12 mouse cellular contexts compared by ENCODE assay signal in genomic region chr4:149941067-149941755, GRCm38 (mm10). TPM values are rescaled to one million over a fixed set of nuclear protein-coding genes. Genes with fewer than 3 reads are reported as not detected.
DNase-seq lines count a peak whose midpoint lies in the region; ATAC-seq lines count a peak whose summit lies in the region.
"Had no signal": no experiment of that assay in that cellular context is flagged by ENCODE, and none has a peak within 500 bp of the region (broad histone marks: within the 10 kb centered on the region; RNA-seq: fewer than 3 reads in every experiment).

No protein-coding gene starts in this region.

- no peak for ATAC-seq in forebrain, embryonic 13.5 days
- 0 out of 2 replicates have a peak, but pooled peaks have one; percentile 12 for ATAC-seq in kidney, embryonic 15.5 days (replicated peaks; ENCODE audit: low FRiP score)
- no peak for ATAC-seq in kidney, embryonic 16.5 days (ENCODE audit: low FRiP score, low TSS enrichment)
- ATAC-seq in hematopoietic stem cell, adult 5-6 weeks (replicated peaks in 1 of 2; ENCODE audit: insufficient read depth in 1 of 2, low FRiP score in 2 of 2, low TSS enrichment in 1 of 2, low read depth in 1 of 2, poor library complexity in 2 of 2, severe bottlenecking in 2 of 2) = peak; percentile 61 to 71
- ATAC-seq in inflammation-experienced regulatory T-cells, adult 6 months = no peak

- H3K36me3 ChIP-seq in forebrain, embryonic 10.5 days (replicated peaks) = no peaks in the 10 kb centered on the region
- no peaks in the 10 kb centered on the region for H3K36me3 ChIP-seq in forebrain, embryonic 13.5 days (ENCODE audit: poor library complexity, severe bottlenecking)
- H3K36me3 ChIP-seq in kidney, embryonic 15.5 days = no peaks in the 10 kb centered on the region
- H3K36me3 ChIP-seq in kidney, embryonic 16.5 days (ENCODE audit: insufficient read depth, low read length) = no peaks in the 10 kb centered on the region
- H3K36me3 ChIP-seq: G1E had no signal

- H3K27me3 ChIP-seq in forebrain, embryonic 10.5 days (ENCODE audit: poor library complexity, severe bottlenecking) = peaks cover 18% of the 10 kb centered on the region
- 0 out of 2 replicates have a peak, but pooled peaks cover 5% of the 10 kb centered on the region for H3K27me3 ChIP-seq in forebrain, embryonic 13.5 days
- H3K27me3 ChIP-seq in kidney, embryonic 15.5 days = 0 out of 2 replicates have a peak, but pooled peaks cover 4% of the 10 kb centered on the region
- no peaks in the 10 kb centered on the region for H3K27me3 ChIP-seq in kidney, embryonic 16.5 days (ENCODE audit: insufficient read depth, low read length)

- peaks cover 75% of the 10 kb centered on the region for H3K4me1 ChIP-seq in forebrain, embryonic 10.5 days
- peaks cover 34% of the 10 kb centered on the region for H3K4me1 ChIP-seq in forebrain, embryonic 13.5 days
- peaks cover 69% of the 10 kb centered on the region for H3K4me1 ChIP-seq in kidney, embryonic 15.5 days
- peaks cover 66% of the 10 kb centered on the region for H3K4me1 ChIP-seq in kidney, embryonic 16.5 days (ENCODE audit: insufficient read depth, low read length)

- no peak overlapping the region for H3K4me2 ChIP-seq in forebrain, embryonic 13.5 days
- H3K4me2 ChIP-seq in kidney, embryonic 15.5 days = no peak overlapping the region
- no peak overlapping the region for H3K4me2 ChIP-seq in kidney, embryonic 16.5 days (replicated peaks; ENCODE audit: low read depth, low read length)

- no peak overlapping the region for H3K9ac ChIP-seq in forebrain, embryonic 13.5 days
- no peak overlapping the region for H3K9ac ChIP-seq in kidney, embryonic 15.5 days
- no peak overlapping the region for H3K9ac ChIP-seq in kidney, embryonic 16.5 days (replicated peaks; ENCODE audit: low read length)
- H3K9ac ChIP-seq: liver, embryonic 14.5 days had no signal

- no peak for DNase-seq in forebrain, embryonic 10.5 days (ENCODE audit: extremely low spot score, low spot score)
- peak; percentile 36 for DNase-seq in brain, adult 2 months (ENCODE audit: low read depth, low spot score)
- DNase-seq in urinary bladder, postnatal 25 days (ENCODE audit: low spot score) = no peak
- DNase-seq: cerebellum, postnatal 14 days had no signal

- WGBS in forebrain, embryonic 10.5 days = 89% methylated on average over 18 of the region's 18 CpGs
- 82% methylated on average over 18 of the region's 18 CpGs for WGBS in forebrain, embryonic 13.5 days
- WGBS in kidney, embryonic 15.5 days = 76% methylated on average over 18 of the region's 18 CpGs
- 67% methylated on average over 18 of the region's 18 CpGs for WGBS in kidney, embryonic 16.5 days

- no peak overlapping the region for H3K4me3 ChIP-seq in forebrain, embryonic 10.5 days
- no peak overlapping the region for H3K4me3 ChIP-seq in forebrain, embryonic 13.5 days
- H3K4me3 ChIP-seq in kidney, embryonic 15.5 days (replicated peaks) = no peak overlapping the region
- H3K4me3 ChIP-seq in kidney, embryonic 16.5 days (ENCODE audit: low read length) = no peak overlapping the region
- H3K4me3 ChIP-seq: layer of hippocampus, adult 2 months had no signal

- no peaks in the 10 kb centered on the region for H3K9me3 ChIP-seq in forebrain, embryonic 10.5 days
- H3K9me3 ChIP-seq in forebrain, embryonic 13.5 days (replicated peaks) = no peaks in the 10 kb centered on the region
- H3K9me3 ChIP-seq in kidney, embryonic 15.5 days (replicated peaks) = no peaks in the 10 kb centered on the region
- no peaks in the 10 kb centered on the region for H3K9me3 ChIP-seq in kidney, embryonic 16.5 days (ENCODE audit: low read length)
- H3K9me3 ChIP-seq: G1E had no signal

- 0 out of 2 replicates have a peak overlapping the region, but pooled peaks have one; percentile 26 for H3K27ac ChIP-seq in forebrain, embryonic 10.5 days
- no peak overlapping the region for H3K27ac ChIP-seq in forebrain, embryonic 13.5 days
- H3K27ac ChIP-seq in kidney, embryonic 15.5 days = no peak overlapping the region
- no peak overlapping the region for H3K27ac ChIP-seq in kidney, embryonic 16.5 days (ENCODE audit: low read length)
- H3K27ac ChIP-seq: layer of hippocampus, adult 2 months; liver, embryonic 14.5 days had no signal

RNA-seq across cellular contexts. Expression of gene Spsb1, which starts 13.6 kb away (rescaled TPM):
- polyA plus RNA-seq in forebrain, embryonic 10.5 days (2016; fragmentation: Nextera tagmentation; extraction: Ambion mirVana) = 9.0 and 11.2 TPM in 2 replicates
- polyA plus RNA-seq in forebrain, embryonic 13.5 days (2015; fragmentation: Nextera tagmentation; extraction: Ambion mirVana) = 4.5 and 5.1 TPM in 2 replicates
- polyA plus RNA-seq in kidney, embryonic 15.5 days (2015; fragmentation: Nextera tagmentation; extraction: Ambion mirVana) = 11.7 and 12.7 TPM in 2 replicates
- polyA plus RNA-seq in kidney, embryonic 16.5 days (2015; fragmentation: Nextera tagmentation; extraction: Ambion mirVana) = 10.9 and 14.2 TPM in 2 replicates
- 0.30 TPM in 1 of 2 replicates, not detected in the other for total RNA-seq in hematopoietic stem cell, adult 5-6 weeks (2017)
- polyA plus RNA-seq in inflammation-experienced regulatory T-cells, adult 6 months (2017; shearing (Covaris generic)) = 1 to 10 TPM; 1.7 to 8.9 (median 7.9) TPM
- total RNA-seq: G1E had no signal

Comparison
In these comparisons a context has a peak if more than half of its experiments do, and no peak if none do; other contexts are left out.
1. ATAC-seq: peak in kidney, embryonic 15.5 days (single experiment) and hematopoietic stem cell, adult 5-6 weeks (2 of 2); none in forebrain, embryonic 13.5 days (single experiment), kidney, embryonic 16.5 days (single experiment) and inflammation-experienced regulatory T-cells, adult 6 months (single experiment).